Mouse (Mus musculus) gastrocnemius, adult 2 months (tissue): ENCODE measurements around the gene Cemip. TPM values are rescaled to one million over a fixed set of nuclear protein-coding genes. Genes with fewer than 3 reads are reported as not detected.
A peak's percentile ranks its signal among the peaks of the same experiment; 100 is the strongest.

Experiments
- DNase-seq: peaks from one replicate; pipeline ENCODE4 v3.0.0; 2022
- H3K27ac ChIP-seq: fragments of 200-600 bp; 2 replicates; pipeline ENCODE4 v1.8.1; 2022; ENCODE audit warnings: mild to moderate bottlenecking
- H3K4me3 ChIP-seq: fragments of 200-600 bp; 2 replicates; pipeline ENCODE4 v1.8.1; 2022; ENCODE audit warnings: mild to moderate bottlenecking, moderate library complexity
- CTCF ChIP-seq: fragments of 200-600 bp; IDR thresholded peaks from 2 replicates; pipeline ENCODE4 v1.8.1; 2022; ENCODE audit warnings: antibody characterized with exemption, mild to moderate bottlenecking, moderate library complexity
- intact Hi-C: fragments of 180-260 bp; cut with DNase I; formaldehyde crosslinking; loops from one replicate; pipeline ENCODE4 v1.15.1; 2025
- total RNA-seq, 2 experiments: library from RNA; stranded (reverse); gene quantifications; 2 replicates each; pipeline ENCODE4 v1.2.3; 2021

Gene Cemip
- total RNA-seq, 2 experiments from 2014 or later: not detected

DNA sequence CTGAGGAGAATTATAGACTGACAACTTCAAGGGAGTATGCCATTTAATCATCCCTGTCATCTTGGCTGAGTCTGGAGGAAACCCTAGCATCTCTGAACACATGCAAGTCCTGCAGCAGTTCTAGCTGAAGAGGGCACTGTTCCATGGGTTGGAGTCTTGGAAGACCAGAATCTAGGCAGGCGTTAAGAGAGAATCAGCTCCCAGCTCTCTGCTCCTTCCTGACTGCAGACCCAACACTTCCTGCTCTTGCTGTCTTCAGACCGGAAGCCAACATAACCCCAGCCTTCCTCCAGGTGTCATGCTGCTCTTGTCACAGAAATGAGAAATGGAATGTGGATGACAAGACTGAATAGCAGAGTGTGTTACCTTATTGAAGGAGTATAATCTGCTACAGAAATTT lies 29.1 kb upstream of the Cemip start:
- intact Hi-C loops: no loop called here
- no peak for DNase-seq
- 0 out of 2 replicates have a peak, but pooled peaks have one; percentile 9 for TF ChIP-seq CTCF
- Histone ChIP-seq H3K27ac (no peak overlapping the region), H3K4me3 (no peak overlapping the region)

DNA sequence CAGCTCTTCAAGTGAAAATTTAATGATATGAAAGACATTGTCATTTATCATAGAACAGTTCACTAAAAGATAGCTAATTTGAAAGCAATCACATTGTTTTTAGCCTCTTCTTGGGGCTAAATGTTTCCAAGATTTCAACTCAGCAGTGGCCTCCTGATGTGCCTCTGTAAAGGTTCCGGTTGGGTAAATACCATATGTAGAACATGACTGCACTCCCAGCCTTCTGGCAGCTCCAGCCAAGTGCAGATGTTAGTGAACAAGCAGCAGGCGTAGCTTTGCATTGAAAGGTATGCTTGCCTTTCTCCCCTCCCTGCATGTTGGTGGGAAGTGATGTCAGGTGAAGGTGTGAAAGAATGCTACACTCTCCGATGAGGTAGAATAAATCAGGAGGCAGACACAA lies 28.5 kb upstream of the Cemip start:
- no peak for TF ChIP-seq CTCF
- intact Hi-C loops: no loop called here
- Histone ChIP-seq H3K27ac (no peak overlapping the region), H3K4me3 (no peak overlapping the region)
- DNase-seq: no peak

DNA sequence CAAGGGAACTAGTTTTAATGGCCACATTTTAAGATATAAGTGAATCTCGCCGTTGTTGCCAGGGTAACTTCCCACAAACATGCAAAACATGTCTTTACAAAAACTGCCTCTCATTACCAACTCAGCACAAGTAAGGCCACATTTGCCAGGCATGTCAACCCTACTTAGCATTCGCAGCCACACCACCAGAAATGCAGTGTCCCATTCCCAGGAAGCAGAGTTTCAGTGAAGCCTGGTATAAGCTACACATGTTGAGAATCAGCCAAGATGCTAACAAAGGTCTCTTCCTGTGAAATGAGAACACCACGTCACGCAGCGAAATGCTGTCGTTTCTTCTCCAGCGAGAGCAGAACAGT lies 26.7 kb upstream of the Cemip start:
- Histone ChIP-seq H3K4me3 (no peak overlapping the region), H3K27ac (no peak overlapping the region)
- TF ChIP-seq CTCF: no peak
- no peak for DNase-seq
- intact Hi-C loops: no loop called here

DNA sequence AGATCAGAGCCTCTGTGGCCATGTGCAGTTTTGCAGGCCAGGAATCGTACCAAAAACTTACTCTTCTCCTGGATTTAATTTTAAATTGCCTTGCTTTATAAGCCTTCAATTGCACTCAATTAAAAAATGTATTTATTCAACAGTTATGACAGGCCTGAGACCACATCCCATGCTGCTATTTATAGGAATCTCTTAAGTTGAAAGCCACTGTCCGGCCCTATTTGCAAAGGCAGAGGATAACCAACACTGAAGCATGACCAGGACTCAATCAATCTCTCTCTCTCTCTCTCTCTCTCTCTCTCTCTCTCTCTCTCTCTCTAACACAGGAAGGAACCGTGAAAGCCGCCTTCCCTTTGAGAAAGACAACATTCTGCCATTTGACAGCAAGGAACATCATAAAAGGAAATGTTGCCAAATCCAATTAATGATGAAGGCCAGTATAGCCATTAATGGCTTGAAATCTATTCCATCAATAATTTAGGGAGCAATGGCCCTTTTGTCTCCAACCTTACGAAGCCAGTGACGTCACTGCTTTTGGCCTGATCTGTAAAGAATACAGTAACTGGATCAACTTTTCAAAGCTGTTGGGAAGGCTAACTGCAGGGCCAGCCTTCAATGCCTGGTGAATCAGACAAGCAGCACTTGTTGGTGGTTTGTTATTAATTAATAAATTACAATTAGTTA lies 26.2 kb upstream of the Cemip start:
- Histone ChIP-seq H3K27ac (no peak overlapping the region), H3K4me3 (no peak overlapping the region)
- DNase-seq: no peak
- TF ChIP-seq CTCF: no peak
- intact Hi-C loops: no loop called here

DNA sequence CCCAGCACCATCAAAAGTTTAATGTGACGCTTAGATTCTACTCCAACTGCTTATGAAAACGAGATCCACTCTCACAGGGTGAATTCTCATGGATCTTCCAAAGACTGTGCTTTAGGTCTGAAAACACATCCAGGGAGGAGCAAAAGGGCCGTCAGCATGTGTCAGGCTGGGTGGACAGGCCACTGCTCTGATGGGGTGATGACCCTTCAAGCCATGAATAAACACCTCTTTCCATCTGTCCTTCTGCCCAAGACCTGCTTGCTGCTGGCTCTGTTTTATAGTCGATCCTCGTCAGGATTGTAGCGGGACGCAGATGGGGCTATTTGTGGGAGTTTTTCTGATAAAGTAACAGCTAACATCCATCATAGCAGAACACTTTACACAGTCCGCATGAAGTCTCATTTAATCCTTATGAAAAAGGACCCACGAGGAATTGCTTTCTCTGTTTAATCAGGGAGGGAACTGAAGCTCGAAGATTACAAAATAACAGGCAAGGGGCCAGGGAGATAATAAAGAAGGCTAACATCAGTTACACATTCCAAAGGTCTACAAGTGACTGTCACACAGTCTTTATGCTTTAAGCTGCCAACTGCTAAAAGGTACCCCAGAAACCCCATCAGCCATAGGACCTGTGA lies 25.5 kb upstream of the Cemip start:
- intact Hi-C loops: no loop called here
- no peak for TF ChIP-seq CTCF
- no peak overlapping the region for H3K27ac ChIP-seq
- H3K4me3 ChIP-seq: no peak overlapping the region
- no peak for DNase-seq

DNA sequence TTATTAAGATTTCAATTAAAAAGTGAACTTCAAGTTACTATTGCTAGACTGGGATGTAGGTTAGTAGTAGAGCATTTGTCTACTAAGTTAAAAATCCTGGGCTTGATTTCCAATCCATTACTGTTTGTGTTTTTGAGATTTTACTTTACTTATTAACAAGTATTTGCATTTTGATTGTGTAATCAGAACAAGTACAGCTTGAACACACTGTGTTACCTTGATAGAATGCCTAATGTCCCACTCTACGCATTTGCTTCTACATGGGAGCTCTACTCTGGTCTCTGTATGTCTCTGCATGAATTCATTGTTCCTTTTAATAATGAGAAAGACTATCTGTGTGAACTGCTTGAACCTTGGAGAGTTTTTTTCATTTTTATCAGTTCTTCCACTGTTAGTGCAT lies 20.6 kb upstream of the Cemip start:
- DNase-seq: no peak
- Histone ChIP-seq H3K4me3 (no peak overlapping the region), H3K27ac (no peak overlapping the region)
- intact Hi-C loops: no loop called here
- no peak for TF ChIP-seq CTCF

DNA sequence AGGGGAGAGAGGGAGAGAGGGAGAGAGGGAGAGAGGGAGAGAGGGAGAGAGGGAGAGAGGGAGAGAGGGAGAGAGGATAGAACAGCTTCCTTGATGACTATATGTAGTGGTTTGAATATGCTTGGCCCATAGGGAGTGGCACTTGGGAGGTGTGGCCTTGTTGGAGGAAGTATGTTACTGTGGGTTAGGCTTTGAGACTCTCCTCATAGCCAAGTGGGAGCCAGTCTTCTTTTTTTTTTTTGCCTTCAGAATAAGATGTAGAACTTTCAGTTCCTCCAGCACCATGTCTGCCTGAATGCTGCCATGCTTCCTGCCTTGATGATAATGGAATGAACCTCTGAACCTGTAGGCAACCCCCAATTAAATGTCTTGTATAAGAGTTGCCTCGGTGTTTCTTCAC lies 16.3 kb upstream of the Cemip start:
- Histone ChIP-seq H3K27ac (no peak overlapping the region), H3K4me3 (no peak overlapping the region)
- intact Hi-C loops: no loop called here
- TF ChIP-seq CTCF: no peak
- DNase-seq: no peak

DNA sequence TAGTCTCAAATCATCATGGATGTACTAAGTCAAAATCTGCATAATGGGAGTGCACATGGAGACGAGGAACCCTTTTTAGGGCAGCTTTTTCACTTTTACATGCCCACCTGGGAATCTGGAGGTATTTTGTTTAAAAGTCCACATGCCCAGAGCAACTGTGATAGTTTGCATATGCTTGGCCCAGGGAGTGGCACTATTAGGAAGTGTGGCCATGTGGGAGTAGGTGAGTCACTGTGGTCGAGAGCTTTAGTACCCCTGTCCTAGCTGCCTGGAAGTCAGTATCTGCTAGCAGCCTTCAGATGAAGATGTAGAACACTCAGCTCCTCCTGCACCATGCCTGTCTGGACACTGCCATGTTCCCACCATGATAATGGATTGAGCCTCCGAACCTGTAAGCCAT lies 14.4 kb upstream of the Cemip start:
- no peak for TF ChIP-seq CTCF
- Histone ChIP-seq H3K27ac (no peak overlapping the region), H3K4me3 (no peak overlapping the region)
- DNase-seq: no peak
- intact Hi-C loops: no loop called here

DNA sequence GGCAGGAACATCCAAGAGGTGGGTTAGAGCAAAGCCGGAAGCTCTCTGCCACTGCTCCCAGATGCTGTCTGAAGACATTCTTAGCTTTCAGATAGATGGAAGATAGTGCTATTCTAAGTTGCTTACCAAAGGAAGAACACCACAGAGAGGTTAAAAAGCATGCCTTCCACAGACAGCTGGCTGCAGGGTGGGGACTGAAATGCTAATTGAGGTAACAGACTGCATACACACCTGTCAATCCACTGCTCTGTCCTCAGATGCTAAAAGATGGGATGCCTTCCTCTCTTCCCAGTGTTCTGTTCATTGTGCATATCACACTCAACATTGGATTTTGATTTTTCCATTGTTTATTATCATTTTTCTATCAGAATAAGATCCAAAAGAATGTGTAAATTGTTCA lies 11.8 kb upstream of the Cemip start:
- TF ChIP-seq CTCF: no peak
- intact Hi-C loops: no loop called here
- H3K4me3 ChIP-seq: no peak overlapping the region
- no peak for DNase-seq
- no peak overlapping the region for H3K27ac ChIP-seq

DNA sequence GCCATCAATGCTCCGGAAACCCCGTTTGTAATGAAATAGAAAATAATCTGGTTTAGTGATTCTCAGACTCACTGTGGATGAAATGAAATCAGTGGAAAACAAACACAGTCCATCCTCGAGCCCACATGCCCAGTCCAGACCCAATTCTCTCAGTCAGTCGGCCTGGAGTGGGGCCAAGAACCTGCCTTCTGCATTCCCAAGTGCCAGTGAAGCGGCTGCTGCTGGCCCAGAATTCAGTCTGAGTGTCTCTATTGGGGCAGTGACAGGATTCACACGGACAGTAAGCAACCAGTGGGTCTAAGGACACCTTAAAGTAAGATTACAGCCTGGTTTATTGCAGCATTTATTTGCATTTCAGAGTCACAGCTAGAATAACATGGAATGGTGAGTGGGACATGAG lies 10.2 kb upstream of the Cemip start:
- Histone ChIP-seq H3K4me3 (no peak overlapping the region), H3K27ac (no peak overlapping the region)
- DNase-seq: peak; percentile 57
- intact Hi-C loops: no loop called here
- TF ChIP-seq CTCF: no peak

DNA sequence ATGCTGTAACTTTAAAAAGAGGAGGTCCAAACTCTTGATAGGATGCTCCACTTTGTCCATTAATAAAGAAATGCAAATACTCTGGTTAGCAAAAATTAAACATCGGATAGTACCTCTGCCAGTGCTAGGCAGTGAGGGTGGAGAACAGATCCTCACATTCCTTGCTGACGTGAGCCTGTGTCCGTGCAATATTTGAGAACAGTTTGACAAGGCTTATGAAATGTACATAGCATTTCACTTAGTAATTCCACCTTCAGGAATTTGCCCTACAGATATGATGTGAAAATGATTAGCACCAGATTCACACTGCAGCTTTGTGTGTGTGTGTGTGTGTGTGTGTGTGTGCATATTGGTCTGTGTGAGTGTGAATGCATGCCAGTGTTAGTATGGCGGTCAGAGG lies 4.5 kb upstream of the Cemip start:
- Histone ChIP-seq H3K27ac (no peak overlapping the region), H3K4me3 (no peak overlapping the region)
- intact Hi-C loops: no loop called here
- no peak for TF ChIP-seq CTCF
- DNase-seq: no peak

DNA sequence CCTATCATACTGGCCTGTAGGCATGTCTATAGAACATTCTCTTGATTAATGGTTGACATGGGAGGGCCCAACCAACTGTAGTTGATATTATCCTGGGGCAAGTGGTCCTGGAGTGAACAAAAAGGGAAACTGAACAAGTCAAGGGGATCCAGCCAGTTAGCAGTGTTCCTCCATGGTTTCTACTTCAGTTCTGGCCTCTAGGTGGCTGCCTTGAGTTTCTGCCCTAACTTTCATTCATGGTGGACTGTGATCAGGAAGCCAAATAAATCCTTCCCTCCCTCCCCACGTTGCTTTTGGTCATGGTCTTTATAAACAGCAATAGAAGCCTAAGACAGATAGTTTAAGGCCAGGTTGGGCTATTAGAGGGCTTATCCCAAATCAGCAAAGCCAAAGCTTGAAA lies 3.5 kb upstream of the Cemip start:
- peak; percentile 47 for TF ChIP-seq CTCF
- Histone ChIP-seq H3K4me3 (no peak overlapping the region), H3K27ac (no peak overlapping the region)
- no peak for DNase-seq
- intact Hi-C loops: loop anchor here (1.0 to 5.0 kb wide), 2 partner anchors 63 to 183 kb away; partner anchors contain the start of gene Abhd17c

DNA sequence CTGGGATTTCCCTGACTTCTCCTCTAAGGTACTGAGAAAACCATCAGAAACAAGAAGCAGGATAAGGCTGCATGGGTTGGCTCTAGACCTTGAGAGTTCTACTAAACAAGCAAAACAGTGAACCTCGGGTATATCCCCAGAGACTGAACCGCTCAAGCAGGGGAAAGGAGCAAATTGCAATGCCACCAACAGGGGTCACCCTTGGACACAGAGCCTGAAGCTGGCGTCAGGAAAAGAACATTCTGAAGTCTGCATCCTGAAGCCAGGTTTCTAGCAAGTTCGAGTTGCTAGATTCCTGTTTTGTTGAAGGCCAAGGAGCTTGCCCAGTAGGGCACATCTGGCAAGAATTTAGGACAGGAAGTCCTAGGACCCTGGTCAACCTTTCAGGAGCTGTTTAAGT lies 2.7 kb upstream of the Cemip start:
- no peak overlapping the region for H3K27ac ChIP-seq
- no peak overlapping the region for H3K4me3 ChIP-seq
- peak; percentile 78 for DNase-seq
- intact Hi-C loops: loop anchor here (1.0 to 5.0 kb wide), 2 partner anchors 63 to 183 kb away; partner anchors contain the start of gene Abhd17c
- peak; percentile 85 for TF ChIP-seq CTCF

DNA sequence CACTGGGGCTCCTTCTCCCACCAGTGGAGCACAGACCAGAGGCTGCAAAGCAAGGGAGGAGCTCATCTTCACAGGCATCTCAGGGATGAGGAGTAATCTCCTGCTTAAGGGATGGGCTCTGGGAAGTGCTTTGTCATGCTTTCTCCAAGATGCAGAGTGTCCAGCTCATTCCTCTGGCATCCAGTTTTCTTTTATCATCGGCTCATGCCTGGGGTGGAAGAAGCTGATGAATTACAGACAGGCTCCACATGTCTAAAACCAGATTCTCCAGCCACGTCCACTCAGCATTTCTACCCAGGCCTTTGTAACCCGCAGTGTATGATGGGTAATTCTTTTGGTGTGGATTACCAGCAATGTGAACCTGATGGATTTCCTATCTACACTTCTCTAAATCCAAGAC lies 1.9 kb upstream of the Cemip start:
- Histone ChIP-seq H3K4me3 (no peak overlapping the region), H3K27ac (no peak overlapping the region)
- DNase-seq: no peak
- intact Hi-C loops: loop anchor here (5.0 kb wide), 1 partner anchor 64 kb away; the partner anchor contains the start of gene Abhd17c
- no peak for TF ChIP-seq CTCF
